Mouse (Mus musculus) mammary gland, adult 2 months (tissue): ENCODE measurements around the gene Gne. TPM values are rescaled to one million over a fixed set of nuclear protein-coding genes. Genes with fewer than 3 reads are reported as not detected.

ENCODE experiments used
- polyA plus RNA-seq: library from polyadenylated mRNA; depleted of rRNA; stranded (reverse); fragments of >200 nt; gene quantifications from 2 replicates; pipeline ENCODE4 v1.2.3, GENCODE M21; 2012; ENCODE audit warnings: low replicate concordance; rRNA removed

The Gne gene
- polyA plus RNA-seq: 17.4 and 18.9 TPM in 2 replicates

DNA sequence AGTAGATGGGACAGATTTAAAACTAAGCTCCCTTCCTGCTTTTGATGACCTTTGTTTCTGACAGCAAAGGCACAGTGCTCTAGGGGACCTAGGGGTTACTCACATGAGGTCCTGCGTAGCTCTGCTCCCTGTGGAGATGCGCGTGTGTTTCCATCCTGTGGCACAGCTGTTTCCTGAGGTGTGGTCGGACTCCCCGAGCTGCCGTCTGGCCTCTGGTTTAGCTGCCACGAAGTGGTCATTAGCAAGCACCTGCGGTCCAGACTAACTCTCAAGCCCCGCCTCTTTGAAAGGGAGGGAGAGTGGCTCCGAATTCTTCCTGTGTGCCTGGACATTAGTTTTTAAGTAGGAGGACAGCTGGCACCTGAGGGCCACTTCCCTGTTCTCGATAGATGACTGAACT, at the start of gene Gne:
Gene Gne (minus strand): TSS at position 233 of the 400 bp plus-strand sequence.

DNA sequence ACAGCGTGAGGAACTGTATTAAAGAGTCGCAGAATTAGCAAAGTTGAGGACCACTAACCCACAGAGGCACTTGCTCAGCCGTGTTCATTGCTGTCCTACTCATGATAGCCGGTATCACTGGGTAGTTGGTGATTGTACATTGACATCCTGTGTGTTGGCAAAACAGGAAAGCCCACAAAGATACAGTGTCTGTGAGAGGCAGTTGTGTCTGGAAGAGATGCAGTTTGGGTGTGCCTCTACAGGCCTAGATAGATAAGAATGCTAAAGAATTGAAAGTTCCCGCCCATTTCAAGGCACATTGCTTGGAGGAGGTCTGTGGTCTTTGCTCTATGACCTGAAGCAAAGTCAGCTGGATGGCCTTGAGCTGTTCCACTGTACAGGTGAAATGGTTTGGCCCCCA, 79.9 kb downstream of the Gne start, which contains the start of gene Clta:
Gene Clta (plus strand): TSS at position 327 of the 400 bp plus-strand sequence.

Other genes with a start within 250 kb of the Gne start
- gene Olfr157, start 244.0 kb downstream of the Gne start, polyA plus RNA-seq: not detected in 2 replicates
- gene Olfr155, start 232.6 kb downstream of the Gne start, polyA plus RNA-seq: not detected in 2 replicates
- 21.4 and 25.5 TPM in 2 replicates for gene Reck, start 208.6 kb downstream of the Gne start, polyA plus RNA-seq
- gene Glipr2, start 126.8 kb downstream of the Gne start, polyA plus RNA-seq: 20.5 and 26.7 TPM in 2 replicates
- 0.22 and 0.23 TPM in 2 replicates for gene Ccin, start 100.7 kb downstream of the Gne start, polyA plus RNA-seq
- 86.8 and 209 TPM in 2 replicates for gene Clta, start 79.7 kb downstream of the Gne start, polyA plus RNA-seq
- gene Rnf38, start 149.6 kb upstream of the Gne start, polyA plus RNA-seq: 131 and 203 TPM in 2 replicates
- 0.49 and 0.60 TPM in 2 replicates for gene Melk, start 216.7 kb upstream of the Gne start, polyA plus RNA-seq